Mouse (Mus musculus) kidney, postnatal 25 days (tissue): ENCODE results near the gene Gpr146.

Experiments used
- DNase-seq, 2 experiments: peaks; one replicate each; pipeline ENCODE4 v3.0.0; 2021; ENCODE audit warnings: mixed read lengths in 2 of 2

Gpr146 gene

DNA sequence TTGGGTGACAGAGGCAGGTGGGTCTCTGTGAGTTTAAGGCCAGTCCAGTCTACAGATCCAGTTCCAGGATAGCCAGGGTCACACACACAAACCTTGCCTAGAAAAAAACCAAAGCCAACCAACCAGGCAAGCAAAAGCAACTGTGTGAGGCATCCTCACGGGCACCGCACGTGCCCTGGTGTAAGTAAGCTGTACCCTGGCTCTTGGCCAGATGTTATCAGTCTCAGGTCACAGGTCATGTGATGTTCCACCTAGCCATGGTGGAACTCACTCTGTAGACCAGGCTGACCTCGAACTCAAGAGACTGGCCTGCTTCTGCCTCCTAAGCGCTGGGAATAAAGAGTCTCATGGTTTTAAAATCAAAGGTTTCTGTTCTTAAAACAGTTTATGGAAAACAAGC lies 18.3 kb upstream of the Gpr146 start:
- DNase-seq: no peak

DNA sequence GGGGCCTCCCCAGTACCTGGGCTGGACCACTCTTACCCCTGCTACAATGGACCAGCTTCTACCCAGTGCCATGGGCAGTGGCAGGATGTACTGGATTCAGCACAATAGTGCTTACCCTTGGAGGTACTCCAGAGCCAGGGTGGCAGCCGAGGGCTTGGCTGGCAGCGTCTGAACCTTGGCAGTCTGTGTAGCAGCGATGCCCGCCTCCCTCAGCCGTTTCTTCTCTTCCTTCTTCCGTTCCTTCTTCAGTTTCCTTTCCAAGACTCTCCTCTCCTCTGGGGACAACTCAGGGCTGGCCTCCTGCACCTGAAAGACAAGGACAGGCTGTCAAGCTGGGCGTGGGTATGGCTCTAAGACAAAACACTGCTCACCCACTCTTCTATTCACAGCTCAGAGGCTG lies 13.6 kb upstream of the Gpr146 start:
- no peak for DNase-seq

DNA sequence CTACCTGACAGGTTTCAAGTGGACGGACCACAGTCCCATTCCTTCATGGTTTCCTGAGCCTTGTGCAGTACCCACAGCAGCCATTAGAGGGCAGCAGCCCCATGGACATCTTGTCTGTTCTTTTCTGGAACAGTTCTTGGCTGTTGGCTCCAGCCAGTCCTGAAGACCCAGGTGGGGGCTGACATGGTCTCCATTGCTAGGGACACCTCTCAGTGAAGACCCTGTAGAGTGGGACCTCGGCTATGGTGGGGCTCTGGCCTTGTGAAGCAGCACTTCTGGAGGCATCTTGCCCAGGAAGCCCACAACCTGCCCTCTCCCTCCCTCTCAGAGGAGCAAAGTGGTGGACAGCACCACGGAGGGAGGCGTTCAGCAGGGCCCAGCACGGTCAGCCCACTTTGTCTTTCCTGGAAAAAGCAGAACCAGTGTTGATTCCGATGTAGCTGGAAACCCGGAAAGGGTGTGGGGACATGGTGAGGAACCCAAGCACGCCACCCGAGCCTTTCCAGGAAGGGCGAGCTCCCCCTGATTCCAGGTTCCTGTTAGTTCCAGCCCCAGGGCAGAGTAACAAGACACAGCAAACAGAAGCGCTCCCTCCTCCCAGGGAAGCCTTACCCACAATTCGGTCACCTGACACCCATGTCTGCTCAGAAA lies 13.1 kb upstream of the Gpr146 start:
- peak; percentile 88 to 98 for DNase-seq

DNA sequence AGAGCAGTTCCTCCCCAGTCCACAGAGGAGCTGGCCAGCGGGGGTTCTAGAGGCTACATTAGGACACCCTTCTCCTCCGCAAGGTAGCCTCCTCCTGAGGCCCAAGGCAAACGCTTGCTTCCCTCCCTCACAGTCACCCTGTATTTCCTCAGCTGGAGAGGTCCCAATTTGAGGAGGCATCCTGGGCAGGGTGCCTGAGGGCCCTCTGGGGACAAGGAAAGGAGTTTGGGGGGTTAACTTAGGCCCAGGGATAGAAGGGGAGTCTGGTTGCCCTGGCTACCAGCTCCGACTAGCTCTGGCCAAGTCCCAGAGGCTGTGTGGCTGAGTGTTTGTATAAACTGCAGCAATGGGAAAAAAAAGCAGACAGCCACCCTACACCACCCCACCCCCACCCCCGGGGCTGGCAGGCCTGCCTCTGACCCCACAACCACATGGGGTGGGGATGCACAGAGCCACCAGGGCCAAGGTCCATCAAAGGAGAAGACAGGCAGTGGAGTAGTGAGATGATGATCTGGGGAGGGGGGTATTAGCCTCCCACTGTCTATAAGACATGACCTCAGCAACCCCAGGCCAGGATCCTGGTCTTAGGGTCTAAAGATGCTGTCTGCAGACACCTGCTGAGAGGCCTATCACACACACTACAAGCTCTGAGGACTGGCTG lies 12.5 kb upstream of the Gpr146 start:
- peak in 1 of 2 experiments; percentile 71 for DNase-seq

DNA sequence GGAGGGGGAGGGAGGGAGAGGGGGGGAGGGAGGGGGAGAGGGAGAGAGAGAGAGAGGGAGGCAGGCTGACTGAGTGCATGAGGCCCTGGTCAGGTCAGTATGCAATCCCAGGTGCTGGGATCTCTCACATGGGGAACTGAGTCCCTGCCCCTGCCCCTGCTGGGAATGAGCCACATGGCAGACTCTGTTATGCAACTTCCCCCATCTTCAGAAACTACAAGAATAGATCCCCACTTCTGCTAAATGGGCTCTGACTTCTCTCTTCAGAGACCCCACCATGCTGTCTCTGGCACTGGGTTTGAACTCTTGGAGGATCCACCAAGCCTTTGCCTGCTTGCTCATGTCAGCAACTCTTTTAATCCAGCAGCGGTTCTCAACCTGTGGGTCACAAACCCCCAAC lies 11.7 kb upstream of the Gpr146 start:
- peak in 1 of 2 experiments; percentile 66 for DNase-seq

DNA sequence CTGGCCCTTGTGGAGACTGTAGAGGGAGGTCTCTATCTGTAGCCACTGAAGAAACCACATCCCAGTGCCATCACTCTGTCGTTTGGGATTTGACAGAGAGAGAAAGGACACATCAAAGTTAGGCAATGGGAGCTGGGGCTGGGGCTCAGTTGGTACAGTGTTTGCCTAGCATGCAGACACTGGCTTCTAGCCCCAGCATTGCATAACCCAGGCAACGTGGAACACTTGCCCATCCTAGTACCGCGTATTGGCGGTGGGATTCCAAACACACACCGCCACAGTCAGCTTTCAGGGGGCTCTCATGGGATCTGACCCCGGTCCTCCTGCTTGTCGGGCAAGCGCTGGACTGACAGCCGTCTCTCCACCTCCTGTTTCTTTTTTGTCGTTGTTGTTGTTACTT lies 11.0 kb upstream of the Gpr146 start:
- DNase-seq: no peak

DNA sequence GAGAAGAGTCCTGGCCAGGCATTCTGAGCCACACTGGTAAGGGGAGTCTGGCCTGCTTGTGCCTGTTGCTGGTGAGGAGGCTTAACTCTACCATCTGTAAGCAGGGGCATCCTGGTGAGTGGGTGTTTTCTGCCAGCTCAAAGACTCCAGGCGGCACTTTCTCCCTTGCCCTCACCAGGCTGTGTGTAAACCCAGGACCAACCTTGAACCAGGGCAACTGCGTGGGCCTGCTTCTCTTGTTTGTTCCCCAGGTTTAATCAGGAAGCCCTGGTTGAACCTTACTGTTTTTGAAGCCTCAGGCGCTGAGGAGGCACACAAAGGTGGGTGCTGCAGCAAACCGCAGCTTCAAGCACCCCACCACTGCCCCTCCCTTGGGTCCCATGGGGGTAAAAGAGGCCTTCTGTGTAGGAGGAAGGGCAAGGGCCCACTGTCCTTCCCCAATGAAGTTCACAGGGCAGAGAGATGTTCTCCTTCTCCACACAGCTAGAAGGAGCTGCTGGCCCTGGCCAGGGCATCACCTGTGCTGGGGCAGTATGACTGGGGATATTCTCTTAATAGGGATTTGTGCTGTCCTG lies 9.5 kb upstream of the Gpr146 start:
- DNase-seq: no peak

DNA sequence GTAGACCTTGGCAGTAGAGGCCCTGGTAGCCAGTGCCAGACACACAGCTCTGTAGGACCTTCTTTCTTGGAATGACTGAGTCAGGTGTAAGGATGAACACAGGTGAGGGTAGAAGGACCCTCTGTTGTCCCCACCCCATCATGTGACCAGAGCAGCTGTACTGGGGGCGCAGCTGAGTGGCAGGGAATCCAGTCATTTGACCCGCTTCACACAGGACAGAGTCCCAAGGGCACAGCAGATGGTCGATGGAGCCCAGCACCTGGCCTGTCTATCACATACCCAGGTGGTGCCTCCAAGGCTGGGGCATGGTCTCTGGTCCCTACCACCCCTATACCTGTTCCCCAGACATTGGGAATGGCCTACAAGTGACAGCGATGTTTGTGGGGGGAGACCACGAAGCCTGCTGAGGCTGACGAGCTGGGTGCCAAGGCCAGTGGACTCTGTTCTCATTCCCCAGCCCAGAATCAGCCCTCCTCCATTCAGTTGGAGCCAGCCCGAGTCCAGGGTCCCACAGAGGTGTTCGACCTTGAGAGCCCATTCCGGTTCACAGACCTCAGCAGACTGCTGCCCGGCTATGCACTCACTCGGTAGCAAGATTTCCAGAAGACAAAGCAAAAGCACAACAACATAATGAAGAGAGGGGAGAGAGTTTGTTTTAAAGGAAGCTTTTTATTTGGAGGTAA lies 8.7 kb upstream of the Gpr146 start:
- DNase-seq: peak; percentile 78 to 93

DNA sequence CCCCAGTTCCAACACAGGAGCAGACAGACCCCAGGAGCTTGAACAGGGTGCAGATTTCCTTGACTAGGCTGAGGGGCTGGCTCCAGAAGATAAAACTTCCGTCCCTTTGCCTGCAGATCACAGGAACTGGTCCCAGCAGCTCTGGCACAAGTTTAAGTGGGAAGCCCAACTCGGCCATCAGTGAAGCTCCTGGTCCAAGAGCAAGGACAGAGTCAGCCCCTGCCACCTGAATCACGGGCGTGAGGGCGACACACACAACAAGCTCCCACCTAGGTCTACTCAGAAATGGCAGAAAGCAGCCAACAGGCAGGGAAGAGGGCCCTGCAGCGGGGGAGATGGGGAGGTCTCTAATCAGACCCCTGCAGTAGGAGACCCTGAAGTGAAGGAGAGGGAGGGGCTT lies 7.2 kb upstream of the Gpr146 start:
- no peak for DNase-seq

DNA sequence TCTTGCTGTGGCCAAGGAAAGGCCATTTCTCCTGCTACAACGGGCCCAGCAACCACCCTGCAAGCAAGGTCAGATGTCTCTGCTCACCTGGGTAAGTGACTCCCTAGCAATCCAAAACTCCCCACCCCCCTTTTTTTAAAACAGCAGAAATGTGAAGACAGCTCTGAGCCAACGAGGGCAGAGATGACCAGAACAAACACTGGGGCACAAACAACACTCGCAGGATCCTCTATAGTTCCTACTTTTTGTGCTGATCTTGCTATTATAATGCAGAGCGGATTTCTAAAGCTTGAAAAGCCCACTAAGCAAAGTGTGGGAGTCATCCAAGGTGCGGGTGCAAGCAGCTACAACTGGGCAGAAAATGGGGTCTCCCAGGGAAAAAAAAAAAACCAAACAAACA lies 6.4 kb upstream of the Gpr146 start:
- no peak for DNase-seq

DNA sequence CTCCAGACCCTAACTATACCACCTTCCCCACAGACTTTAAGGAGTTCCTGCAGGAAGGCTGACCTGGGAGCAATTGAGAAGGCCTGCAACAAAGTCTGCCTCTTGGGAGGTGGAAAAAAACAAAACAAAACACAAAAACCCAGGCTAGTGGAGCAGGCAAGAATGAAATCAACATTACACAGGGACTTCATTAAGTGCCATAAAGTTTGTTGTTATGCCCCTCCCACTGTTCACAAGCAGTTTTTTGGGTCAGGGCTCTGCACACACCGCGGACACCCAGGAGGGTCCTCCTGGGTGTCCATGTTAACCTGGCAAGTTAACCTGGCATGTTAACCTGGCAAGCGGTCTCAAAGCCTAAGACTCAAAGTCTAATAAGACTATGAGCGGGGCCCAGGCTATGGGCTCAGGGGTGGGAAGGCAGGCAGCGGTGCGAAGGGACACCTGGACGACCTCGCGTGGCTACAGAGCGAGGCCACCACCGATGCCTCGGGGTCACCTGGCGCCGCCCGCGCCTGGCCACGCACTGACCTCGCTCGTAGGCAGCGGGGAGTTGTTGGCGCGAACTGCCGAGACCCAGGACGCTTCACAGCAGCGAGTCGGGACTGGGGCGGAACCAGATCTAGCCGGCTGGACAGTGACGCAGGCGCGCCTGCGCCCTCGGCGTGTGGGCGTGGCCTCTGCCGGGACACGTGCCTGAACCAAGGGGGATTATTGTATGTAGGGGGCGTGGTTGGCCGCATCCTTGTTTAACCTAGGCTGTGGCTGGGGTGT lies 5.7 kb upstream of the Gpr146 start:
- peak; percentile 95 to 97 for DNase-seq

DNA sequence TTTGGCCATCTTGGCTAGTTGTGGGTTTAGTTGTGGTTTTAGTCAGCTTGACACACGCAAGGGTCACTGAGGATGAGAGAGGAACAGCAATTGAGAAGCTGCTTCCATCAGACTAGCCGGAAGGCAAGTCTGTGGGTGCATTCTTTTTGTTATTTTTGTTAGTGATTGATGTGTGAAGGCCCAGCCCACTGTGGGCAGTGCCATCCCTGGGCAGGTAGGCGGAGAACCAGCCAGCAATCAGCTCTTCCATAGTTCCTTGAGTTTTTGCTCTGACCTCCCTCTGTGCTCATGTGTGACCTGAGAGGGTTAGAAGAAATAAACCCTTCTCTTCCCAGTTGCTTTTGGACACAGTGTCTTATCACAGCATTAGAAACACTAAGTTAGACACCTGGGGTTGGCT lies 4.4 kb upstream of the Gpr146 start:
- DNase-seq: no peak

DNA sequence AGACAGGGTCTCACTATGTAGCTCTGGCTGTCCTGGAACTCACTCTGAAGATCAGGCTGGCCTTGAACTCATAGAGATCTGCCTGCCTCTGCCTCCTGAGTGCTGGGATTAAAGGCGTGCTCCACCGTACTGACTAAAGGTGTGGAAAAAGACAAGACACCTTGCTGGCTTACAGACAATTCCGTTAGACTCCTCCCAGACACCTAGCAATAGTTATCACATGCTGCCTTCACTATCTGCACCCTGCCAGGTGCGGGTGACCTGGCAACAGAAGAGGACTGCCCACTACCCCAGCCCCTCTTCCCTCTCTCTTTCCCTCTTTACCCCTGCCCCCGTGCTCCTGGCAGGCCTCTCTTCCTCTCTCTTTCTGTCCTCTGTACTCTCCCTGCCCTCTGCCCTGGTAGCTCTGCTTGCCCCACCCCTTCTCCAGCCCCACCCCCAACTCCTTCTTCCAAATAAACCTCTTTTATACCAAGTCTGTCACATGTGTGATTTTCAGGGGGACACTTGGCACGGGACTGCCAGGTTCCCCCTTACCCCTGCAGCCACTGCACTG lies 3.5 kb upstream of the Gpr146 start:
- peak; percentile 55 to 81 for DNase-seq

DNA sequence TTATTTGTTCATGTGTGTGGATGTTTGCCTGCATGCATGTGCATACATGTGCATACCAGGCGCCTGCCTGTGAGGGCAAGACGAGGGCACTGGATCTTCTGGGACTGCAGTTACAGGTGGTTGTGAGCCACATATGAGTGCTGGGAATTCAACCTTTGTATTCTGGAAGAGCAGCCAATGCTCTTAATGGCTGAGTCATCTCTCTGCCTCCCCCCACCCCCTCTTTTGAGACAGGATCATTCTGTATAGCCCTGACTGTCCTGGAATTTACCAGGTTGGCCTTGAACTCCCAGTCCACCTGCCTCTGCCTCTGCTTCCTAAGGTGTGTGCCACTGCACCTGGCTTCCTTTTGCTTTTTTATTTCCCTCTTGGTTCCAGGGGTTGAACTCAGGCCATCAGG lies 2.7 kb upstream of the Gpr146 start:
- DNase-seq: no peak

DNA sequence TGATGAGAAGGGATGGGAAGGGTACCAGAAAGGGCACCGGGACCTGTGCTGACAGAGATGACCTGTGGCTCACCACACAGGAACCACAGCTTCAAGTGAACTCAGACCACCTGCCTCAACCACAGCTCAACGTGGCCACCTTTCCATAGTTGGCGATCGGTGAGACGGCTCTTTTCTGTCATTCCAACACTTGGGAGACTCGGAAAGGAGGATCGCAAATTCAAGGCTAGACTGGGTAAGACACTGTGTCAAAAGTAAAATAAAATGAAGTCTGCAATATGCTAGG lies 717 bp downstream of the Gpr146 start:
- DNase-seq: no peak

DNA sequence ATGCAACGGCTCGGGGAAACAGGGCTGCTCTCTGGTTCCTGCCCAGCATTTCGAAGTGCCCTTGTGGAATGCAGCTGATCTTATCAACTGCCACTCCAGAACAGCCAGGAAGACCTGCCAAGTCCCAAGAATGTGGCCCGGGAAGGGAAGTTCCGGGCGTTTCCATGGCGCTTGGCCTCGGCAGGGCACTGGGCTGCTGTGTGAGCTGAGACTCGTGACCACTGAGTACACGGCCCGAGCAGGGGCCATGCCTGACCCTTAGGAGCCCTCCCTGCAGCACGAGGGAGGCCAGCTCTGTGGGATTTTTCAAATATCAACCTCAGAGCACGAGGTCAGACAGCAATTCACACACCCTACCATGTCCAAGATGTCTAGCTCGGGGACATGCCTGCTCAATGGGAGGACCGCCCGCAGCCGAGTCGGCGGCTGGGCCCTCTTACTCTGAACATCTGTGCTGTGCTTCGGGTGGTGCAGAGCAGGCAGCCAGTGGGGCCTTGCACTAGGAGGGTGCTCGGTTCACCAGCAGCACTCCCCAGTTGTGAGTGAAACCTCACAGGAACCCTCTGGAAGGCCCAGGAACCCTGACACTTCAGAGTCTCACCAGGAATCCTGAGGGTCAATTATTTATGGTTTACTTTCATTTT lies 1.6 kb downstream of the Gpr146 start:
- DNase-seq: peak; percentile 93 to 97

DNA sequence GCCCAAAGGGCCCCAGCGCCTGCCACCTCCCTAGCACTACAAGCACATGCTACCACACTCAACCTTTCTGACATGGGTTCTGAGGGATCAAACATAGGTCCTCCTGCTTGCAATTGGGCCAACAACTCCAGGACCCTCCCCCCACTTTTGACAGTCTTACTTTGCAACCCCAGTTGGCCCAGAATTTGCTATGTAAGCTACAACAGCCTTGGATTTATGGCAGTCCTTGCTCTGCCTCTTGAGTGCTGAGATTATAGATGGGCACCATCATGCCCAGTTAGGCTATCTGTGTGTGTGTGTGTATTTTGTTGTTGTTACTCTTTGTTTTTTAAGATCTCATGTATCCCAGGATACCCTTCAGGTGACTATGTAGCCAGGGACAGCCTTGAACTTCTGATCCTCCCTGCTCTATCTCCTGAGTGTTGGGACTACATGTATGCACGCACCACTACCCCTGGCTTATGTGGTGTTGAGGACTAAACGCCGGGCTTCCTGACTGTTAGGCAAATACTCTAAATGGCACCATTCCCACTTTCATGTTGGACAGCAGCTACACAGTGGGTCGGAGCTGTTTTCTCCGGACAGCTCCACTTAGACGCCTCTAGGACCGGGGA lies 2.4 kb downstream of the Gpr146 start:
- peak in 1 of 2 experiments; percentile 32 for DNase-seq

DNA sequence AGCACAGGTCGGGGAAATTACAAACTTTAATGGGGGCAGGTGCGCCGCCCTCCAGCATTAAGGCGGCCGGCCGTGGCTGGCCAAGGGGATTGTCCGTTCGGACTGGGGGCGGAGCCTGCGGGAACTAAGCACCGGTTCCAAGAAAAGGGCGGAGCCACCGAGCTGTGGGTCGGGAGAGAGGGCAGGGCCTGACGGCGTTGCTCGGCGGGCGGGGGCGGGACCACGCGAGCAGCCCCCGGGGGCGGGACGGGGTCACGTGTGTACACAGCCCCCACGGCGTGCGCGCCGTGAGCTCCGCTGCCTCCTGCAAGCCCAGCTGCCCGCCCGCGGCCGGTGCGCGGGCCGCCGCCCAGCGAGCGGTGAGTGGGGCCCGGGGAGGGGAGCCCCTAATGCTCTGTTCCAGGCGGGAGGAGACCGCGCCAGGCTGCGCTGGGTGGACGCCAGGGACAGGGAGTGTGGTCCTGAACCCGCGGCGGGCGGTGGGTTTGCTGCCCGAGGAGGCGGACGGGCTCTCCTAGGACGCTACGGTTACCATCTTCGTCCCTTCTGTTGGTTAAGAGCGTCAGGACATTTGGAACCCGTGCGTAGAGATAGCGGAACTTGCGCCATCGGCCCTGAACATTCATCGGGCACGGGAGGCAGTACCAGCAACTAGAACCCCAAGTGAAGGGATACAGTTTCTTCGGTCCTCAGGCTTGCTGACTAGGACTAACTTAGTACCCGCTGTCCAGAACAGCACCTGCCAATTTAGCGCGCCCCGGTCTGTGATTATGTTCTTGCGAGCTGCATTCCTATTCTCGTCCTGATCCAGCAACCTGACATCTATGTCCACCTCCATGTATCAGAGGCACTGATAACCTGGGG lies 3.1 kb downstream of the Gpr146 start:
- peak; percentile 99 for DNase-seq

DNA sequence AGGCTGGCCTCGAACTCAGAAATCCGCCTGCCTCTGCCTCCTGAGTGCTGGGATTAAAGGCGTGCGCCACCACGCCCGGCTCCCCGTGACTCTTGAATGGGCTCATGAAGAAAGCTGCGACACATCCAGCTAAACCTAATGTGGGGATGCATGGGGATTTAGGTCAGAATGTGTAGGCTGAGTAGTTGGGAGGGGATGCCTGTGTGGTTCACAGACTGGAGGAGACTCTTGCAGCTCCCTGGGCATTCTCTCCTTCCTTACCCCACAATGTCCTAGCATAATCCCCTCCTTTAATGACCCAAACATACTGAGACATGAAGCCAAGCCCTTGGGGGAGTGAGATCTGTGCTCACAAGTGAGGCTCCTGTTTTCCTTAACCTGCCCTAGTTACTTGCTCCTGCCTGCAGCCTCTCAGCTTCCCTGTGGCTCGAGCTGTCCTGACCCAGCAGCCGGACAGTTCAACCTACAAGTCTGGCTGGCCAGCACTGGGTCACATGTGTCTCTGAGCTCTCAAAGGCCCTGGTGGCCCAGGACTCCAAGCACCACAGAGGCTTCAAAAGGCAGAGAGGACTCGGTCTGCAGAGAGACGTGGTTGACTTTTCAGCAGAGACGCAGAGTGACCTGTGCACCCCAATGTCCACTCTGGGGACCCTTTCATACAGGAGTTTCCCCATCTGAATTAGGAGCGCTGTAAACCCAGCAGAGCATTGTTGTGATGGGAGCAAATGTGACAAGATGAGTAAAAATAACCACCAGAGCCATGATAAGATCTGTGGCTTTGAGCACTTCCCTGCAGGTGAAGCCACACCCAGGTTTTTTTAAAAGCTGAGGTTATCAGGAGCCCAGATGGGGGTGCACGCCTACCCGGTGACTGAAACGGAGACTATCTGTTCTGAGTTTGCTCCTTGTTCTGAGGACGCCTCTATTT lies 4.4 kb downstream of the Gpr146 start:
- DNase-seq: peak; percentile 53 to 79

DNA sequence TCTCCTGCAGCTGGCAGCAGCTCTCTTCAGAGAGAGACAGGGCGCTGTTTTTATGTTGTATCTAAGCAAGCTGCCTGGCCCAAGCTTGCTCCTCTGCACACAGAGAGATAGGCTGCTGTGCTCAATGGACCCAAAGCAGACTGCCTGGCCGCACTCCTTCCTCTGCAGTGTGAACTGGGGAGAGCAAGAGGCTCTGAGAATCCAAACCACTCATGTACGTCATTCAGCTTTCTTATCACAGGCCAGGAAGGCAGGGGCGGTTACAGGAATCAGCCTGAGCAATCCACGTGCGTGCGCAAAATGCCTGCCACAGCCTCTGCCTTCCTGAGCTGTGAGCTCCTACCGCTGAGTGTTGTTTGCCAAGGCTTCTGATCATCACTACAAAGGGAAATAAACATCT lies 5.3 kb downstream of the Gpr146 start:
- DNase-seq: peak; percentile 62 to 84
